Mouse (Mus musculus) Patski (cell line): Measurements from ENCODE around the gene Gm45711. TPM values are rescaled to one million over a fixed set of nuclear protein-coding genes. Genes with fewer than 3 reads are reported as not detected.

Source experiments
- ATAC-seq: fragments of 100-300 bp; one replicate; pipeline ENCODE4 v1.8.0; 2021
- CTCF ChIA-PET: fragments of 350-600 bp; sonication (Branson Sonifier 250); formaldehyde crosslinking; loops from one replicate; lab custom pipeline; 2022; ENCODE audit warnings: inconsistent platforms; lab: Charles Lee
- POLR2A ChIA-PET: fragments of 350-600 bp; sonication (Branson Sonifier 250); formaldehyde crosslinking; loops from one replicate; lab custom pipeline; 2022; ENCODE audit warnings: antibody characterized with exemption, inconsistent platforms; lab: Charles Lee
- DNase-seq: peaks from one replicate; pipeline ENCODE4 v3.0.0-alpha.2; 2011; ENCODE audit warnings: low read depth, low spot score
- H3K27me3 ChIP-seq: fragments of 371-371 bp; one replicate; pipeline ENCODE4 v1.5.1; 2021
- CTCF ChIP-seq: fragments of 100-300 bp; IDR thresholded peaks from one replicate; pipeline ENCODE4 v1.5.1; 2021
- in situ Hi-C: fragments of 300-500 bp; cut with MboI; formaldehyde crosslinking; loops from 3 replicates; pipeline ENCODE4 v1.11.1; 2018; ENCODE audit warnings: low pct_unique_long_range_greater_than_20kb, mixed read lengths
- polyA plus RNA-seq: library from polyadenylated mRNA; unstranded; gene quantifications from one replicate; pipeline ENCODE4 v1.2.3, GENCODE M21; 2021

The Gm45711 gene
- polyA plus RNA-seq, 1 experiment from 2014 or later = not detected

- ChIA-PET CTCF (interaction anchor here (0.8 to 1.2 kb wide), 2 partner anchors 27 to 100 kb away, joined by 3 read pairs; no protein-coding TSS in a partner anchor), POLR2A (no interaction called here)
- in situ Hi-C loops = loop anchor here (10.0 kb wide), 2 partner anchors 158 to 188 kb away; no protein-coding TSS in a partner anchor
- no peak for TF ChIP-seq CTCF
- no peak for DNase-seq
- ATAC-seq = no peak
- no peaks in the 10 kb centered on the region for H3K27me3 ChIP-seq
Observed at GRCm38 (mm10) chr8:104247054-104247907, 62.6 kb downstream of the Gm45711 start.

GRCm38 (mm10) chr8:104246621-104247020 lies 63.3 kb downstream of the Gm45711 start:
- ATAC-seq (no peak), DNase-seq (no peak)
- POLR2A ChIA-PET = no interaction called here
- TF ChIP-seq CTCF = no peak
- CTCF ChIA-PET = interaction anchor here (0.8 to 1.2 kb wide), 2 partner anchors 26 to 99 kb away, joined by 3 read pairs; no protein-coding TSS in a partner anchor
- no peaks in the 10 kb centered on the region for H3K27me3 ChIP-seq
- in situ Hi-C loops = loop anchor here (10.0 kb wide), 2 partner anchors 158 to 188 kb away; no protein-coding TSS in a partner anchor

- POLR2A ChIA-PET = no interaction called here
- in situ Hi-C loops = loop anchor here (10.0 kb wide), 2 partner anchors 163 to 193 kb away; no protein-coding TSS in a partner anchor
- ATAC-seq (no peak), DNase-seq (no peak)
- no peak for TF ChIP-seq CTCF
- CTCF ChIA-PET = interaction anchor here (1.2 kb wide), 1 partner anchor 9 kb away, joined by 3 read pairs; the partner anchor contains the start of gene Cklf
- H3K27me3 ChIP-seq = no peaks in the 10 kb centered on the region
Observed at GRCm38 (mm10) chr8:104242038-104242644, 67.7 kb downstream of the Gm45711 start.

GRCm38 (mm10) chr8:104239418-104239861 lies 70.4 kb downstream of the Gm45711 start:
- ChIA-PET POLR2A (interaction anchor here (0.6 kb wide), 1 partner anchor 189 kb away, joined by 6 read pairs; no protein-coding TSS in a partner anchor), CTCF (no interaction called here)
- no peaks in the 10 kb centered on the region for H3K27me3 ChIP-seq
- no peak for TF ChIP-seq CTCF
- ATAC-seq = no peak
- no peak for DNase-seq
- in situ Hi-C loops = no loop called here

GRCm38 (mm10) chr8:104234573-104234972 lies 75.3 kb downstream of the Gm45711 start:
- peak; percentile 33 for ATAC-seq
- ChIA-PET POLR2A (no interaction called here), CTCF (no interaction called here)
- H3K27me3 ChIP-seq = no peaks in the 10 kb centered on the region
- DNase-seq = no peak
- in situ Hi-C loops = no loop called here
- TF ChIP-seq CTCF = no peak

- DNase-seq (no peak), ATAC-seq (no peak)
- ChIA-PET CTCF (no interaction called here), POLR2A (no interaction called here)
- no peak for TF ChIP-seq CTCF
- H3K27me3 ChIP-seq = no peaks in the 10 kb centered on the region
- in situ Hi-C loops = no loop called here
Observed at GRCm38 (mm10) chr8:104232919-104233318, 77.0 kb downstream of the Gm45711 start.

GRCm38 (mm10) chr8:104232039-104232438 lies 77.8 kb downstream of the Gm45711 start:
- no peak for TF ChIP-seq CTCF
- in situ Hi-C loops = no loop called here
- POLR2A ChIA-PET = no interaction called here
- no peaks in the 10 kb centered on the region for H3K27me3 ChIP-seq
- ATAC-seq = no peak
- DNase-seq = no peak
- CTCF ChIA-PET = interaction anchor here (1.5 kb wide), 1 partner anchor 18 kb away, joined by 3 read pairs; no protein-coding TSS in a partner anchor

Other genes starting within 250 kb of the Gm45711 start
- gene Cdh5, start 208.5 kb downstream of the Gm45711 start, polyA plus RNA-seq = not detected
- gene Bean1, start 139.6 kb downstream of the Gm45711 start, polyA plus RNA-seq = not detected
- 22.0 TPM for gene Tk2, start 61.5 kb downstream of the Gm45711 start, polyA plus RNA-seq
- 22.0 TPM for gene Cklf, start 59.2 kb downstream of the Gm45711 start, polyA plus RNA-seq
- not detected for gene Cmtm2a, start 16.9 kb downstream of the Gm45711 start, polyA plus RNA-seq
- 0.14 TPM for gene Cmtm1, start 64 bp upstream of the Gm45711 start, polyA plus RNA-seq
- gene Gm11020, start 11.5 kb upstream of the Gm45711 start, polyA plus RNA-seq = not detected
- not detected for gene Cmtm2b, start 12.1 kb upstream of the Gm45711 start, polyA plus RNA-seq
- 120 TPM for gene Cmtm3, start 29.3 kb upstream of the Gm45711 start, polyA plus RNA-seq
- gene Cmtm4, start 85.7 kb upstream of the Gm45711 start, polyA plus RNA-seq = 39.8 TPM
- gene Dync1li2, start 133.0 kb upstream of the Gm45711 start, polyA plus RNA-seq = 93.1 TPM
- gene Terb1, start 199.8 kb upstream of the Gm45711 start, polyA plus RNA-seq = 0.46 TPM
- 73.2 TPM for gene Nae1, start 224.6 kb upstream of the Gm45711 start, polyA plus RNA-seq
- 1.2 TPM for gene Car7, start 224.6 kb upstream of the Gm45711 start, polyA plus RNA-seq